Mouse (Mus musculus) hindlimb bud, embryonic 11.5 days (tissue): Measurements from ENCODE around the gene Olfr975.
"Not testable (repeated sequence)": the region's sequence is repeated elsewhere in the genome, so short reads cannot be mapped to it uniquely, and the experiment has no call there.

Experiments
- DNase-seq: peaks from one replicate; pipeline ENCODE4 v3.0.0-alpha.2; 2012; ENCODE audit warnings: low read depth, low spot score; ENCODE audit errors: extremely low spot score

The Olfr975 gene

GRCm38 (mm10) chr9:39951946-39952345 is at the start of gene Olfr975:
Olfr975 (minus strand) TSS chr9:39952046.
- DNase-seq, result no peak

- DNase-seq, result no peak
Measured at GRCm38 (mm10) chr9:39991813-39992212, 40.0 kb upstream of the Olfr975 start, which contains the start of gene Olfr978. Olfr978 (plus strand) TSS chr9:39992113.

- not testable (repeated sequence) for DNase-seq
Measured at GRCm38 (mm10) chr9:39976581-39977145, 24.8 kb upstream of the Olfr975 start.

GRCm38 (mm10) chr9:39961033-39961432 is 9.2 kb upstream of the Olfr975 start, which contains the start of gene Olfr976:
Olfr976 (minus strand) TSS chr9:39961133.
- not testable (repeated sequence) for DNase-seq

- no peak for DNase-seq
Measured at GRCm38 (mm10) chr9:39937201-39937600, 14.6 kb downstream of the Olfr975 start, which contains the start of gene Olfr974. Olfr974 (plus strand) TSS chr9:39937501.

GRCm38 (mm10) chr9:39928837-39929236 is 23.0 kb downstream of the Olfr975 start:
- DNase-seq, result not testable (repeated sequence)

- DNase-seq, result not testable (repeated sequence)
Measured at GRCm38 (mm10) chr9:39927975-39928836, 23.6 kb downstream of the Olfr975 start.

GRCm38 (mm10) chr9:39909939-39910338 is 41.9 kb downstream of the Olfr975 start:
- no peak for DNase-seq

- no peak for DNase-seq
Measured at GRCm38 (mm10) chr9:39907036-39907435, 44.8 kb downstream of the Olfr975 start, which contains the start of gene Olfr229. Olfr229 (plus strand) TSS chr9:39907336.

GRCm38 (mm10) chr9:39905106-39905505 is 46.7 kb downstream of the Olfr975 start:
- DNase-seq, result no peak
